Mouse (Mus musculus): ENCODE data around the gene Fancm. TPM values are rescaled to one million over a fixed set of nuclear protein-coding genes. Genes with fewer than 3 reads are reported as not detected.
"Not testable (repeated sequence)": the region's sequence is repeated elsewhere in the genome, so short reads cannot be mapped to it uniquely, and the experiment has no call there.

The Fancm gene
- polyA plus RNA-seq, 1 experiment from 2014 or later: 13.3 TPM

DNA sequence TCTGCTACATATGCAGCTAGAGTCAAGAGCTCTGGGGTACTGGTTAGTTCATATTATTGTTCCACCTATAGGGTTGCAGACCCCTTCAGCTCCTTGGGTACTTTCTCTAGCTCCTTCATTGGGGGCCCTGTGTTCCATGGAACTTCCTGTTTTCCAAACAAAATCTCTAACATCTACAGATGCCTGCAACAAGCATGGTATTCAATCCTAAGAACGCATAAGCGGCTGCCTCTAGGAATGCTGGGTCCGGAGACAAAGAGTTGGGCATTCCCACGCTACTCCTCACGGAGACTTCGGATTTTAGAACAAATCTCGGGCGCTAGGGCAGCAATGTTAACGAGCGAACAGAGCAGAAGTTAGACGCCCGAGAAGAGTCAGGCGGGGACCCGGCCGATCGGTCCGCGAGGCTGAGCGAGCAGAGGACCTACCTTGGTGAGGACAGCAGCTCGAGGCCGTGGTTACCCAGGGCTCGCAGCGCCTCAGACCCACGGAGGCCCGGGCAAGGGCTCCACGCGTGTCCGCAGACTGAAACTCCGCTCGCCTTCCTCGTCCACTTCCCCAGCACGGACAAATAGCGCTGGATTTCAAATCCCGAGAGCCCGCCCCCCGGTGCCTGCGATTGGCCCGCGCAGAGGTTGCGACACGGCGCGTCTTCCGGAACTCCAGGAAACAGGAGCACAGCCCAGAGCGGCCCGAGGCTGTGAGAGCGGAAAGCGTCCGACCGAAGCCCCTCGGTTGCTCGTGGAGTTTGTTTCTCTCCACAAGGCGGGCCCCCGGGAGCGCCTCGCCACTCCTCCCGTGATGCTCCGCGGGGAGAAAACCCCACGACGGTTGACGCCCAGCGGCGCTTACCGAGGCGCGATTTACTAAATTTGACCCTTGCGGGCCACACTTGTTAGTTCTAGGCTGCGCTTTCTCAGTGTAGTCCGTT lies 96.9 kb downstream of the Fancm start, which contains the start of gene Mis18bp1:
TSS of gene Mis18bp1 (minus strand) at position 584 of the 931 bp plus-strand sequence.
- H3K36me3 ChIP-seq: peaks cover 14% of the 10 kb centered on the region
- H3K4me1 ChIP-seq: peaks cover 16% of the 10 kb centered on the region
- peaks cover 15% of the 10 kb centered on the region for H3K9me3 ChIP-seq (replicated peaks)
- H3K27ac ChIP-seq (replicated peaks): peak within 1 kb of the TSS; percentile 94
- WGBS: under 1% methylated on average over 70 of the region's 70 CpGs
- peak; percentile 96 for DNase-seq (ENCODE audit: low spot score)
- H3K4me3 ChIP-seq: peak within 1 kb of the TSS; percentile 87
- no peaks in the 10 kb centered on the region for H3K27me3 ChIP-seq (ENCODE audit: low read depth, poor library complexity, severe bottlenecking)

DNA sequence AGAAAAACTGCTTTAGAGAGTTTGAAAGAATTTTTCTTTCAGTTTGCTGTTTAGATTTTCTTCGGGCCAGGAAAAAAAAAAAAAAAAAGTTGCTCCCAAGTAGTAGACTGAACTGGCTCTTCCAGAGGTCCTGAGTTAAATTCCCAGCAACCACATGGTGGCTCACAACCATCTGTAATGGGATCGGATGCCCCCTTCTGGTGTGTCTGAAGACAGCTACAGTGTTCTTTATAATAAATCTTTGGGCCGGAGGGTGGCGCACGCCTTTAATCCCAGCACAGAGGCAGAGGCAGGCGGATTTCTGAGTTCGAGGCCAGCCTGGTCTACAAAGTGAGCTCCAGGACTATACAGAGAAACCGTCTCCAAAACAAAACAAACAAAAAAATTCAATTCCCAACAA lies 97.6 kb downstream of the Fancm start:
- H3K9me3 ChIP-seq (replicated peaks): not testable (repeated sequence)
- 30% methylated on average over 8 of the region's 8 CpGs for WGBS
- DNase-seq (ENCODE audit: low spot score): peak; percentile 26

DNA sequence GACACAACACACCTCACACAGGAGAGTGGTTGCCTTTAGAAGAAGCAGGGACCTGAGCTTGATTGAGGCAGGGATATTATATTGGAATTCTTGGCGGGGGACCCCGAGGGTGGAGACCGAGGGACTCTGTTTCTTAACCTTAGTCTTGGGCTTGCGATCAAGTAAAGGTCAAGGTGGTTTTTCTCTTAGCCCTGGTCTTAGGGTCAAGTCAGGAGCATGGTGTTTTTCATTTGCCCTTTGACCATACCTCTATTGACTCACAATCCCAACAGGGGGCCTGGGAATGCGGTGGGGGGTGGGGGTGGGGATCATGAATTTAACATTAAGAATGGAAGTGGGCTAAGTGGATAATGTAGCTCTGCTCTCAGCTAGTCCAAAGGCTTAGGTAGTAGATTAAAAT lies 98.3 kb downstream of the Fancm start:
- Histone ChIP-seq H3K4me1 (peaks cover 16% of the 10 kb centered on the region), H3K27ac (replicated peaks) (no peak overlapping the region), H3K27me3 (ENCODE audit: low read depth, poor library complexity, severe bottlenecking) (no peaks in the 10 kb centered on the region), H3K36me3 (no peaks in the 10 kb centered on the region), H3K4me3 (peak overlapping the region; percentile 87; the same call in 1 of the 2 replicates), H3K9me3 (replicated peaks) (peaks cover under 1% of the 10 kb centered on the region; the same call in 1 of the 2 replicates)
- 84% methylated on average over 5 of the region's 5 CpGs for WGBS
- no peak for DNase-seq (ENCODE audit: low spot score)

More for the DNA sequence above, 97.6 kb downstream of the Fancm start:
- not testable (repeated sequence) for H3K36me3 ChIP-seq; H3K27me3 ChIP-seq (ENCODE audit: low read depth, poor library complexity, severe bottlenecking)
- H3K4me3 ChIP-seq: peak overlapping the region; percentile 87
- H3K27ac ChIP-seq (replicated peaks): peak overlapping the region; percentile 94
- peaks cover 16% of the 10 kb centered on the region for H3K4me1 ChIP-seq

Other genes starting within 250 kb of the Fancm start
- 2.1 and 2.4 TPM in 2 replicates for gene Gm527, start 157.7 kb upstream of the Fancm start, polyA plus RNA-seq (2016; fragmentation: Nextera tagmentation; extraction: Ambion mirVana)
- 10.6 and 14.4 TPM in 2 replicates for gene Klhl28, start 110.1 kb upstream of the Fancm start, polyA plus RNA-seq (2016; fragmentation: Nextera tagmentation; extraction: Ambion mirVana)
- 25.8 and 28.2 TPM in 2 replicates for gene Togaram1, start 109.8 kb upstream of the Fancm start, polyA plus RNA-seq (2016; fragmentation: Nextera tagmentation; extraction: Ambion mirVana)
- 59.5 and 61.8 TPM in 2 replicates for gene Prpf39, start 39.3 kb upstream of the Fancm start, polyA plus RNA-seq (2016; fragmentation: Nextera tagmentation; extraction: Ambion mirVana)
- gene Fkbp3, start 1.6 kb upstream of the Fancm start, polyA plus RNA-seq (2016; fragmentation: Nextera tagmentation; extraction: Ambion mirVana): 718 and 827 TPM in 2 replicates
- gene Mis18bp1, start 97.0 kb downstream of the Fancm start, polyA plus RNA-seq (2016; fragmentation: Nextera tagmentation; extraction: Ambion mirVana): 86.3 and 86.9 TPM in 2 replicates
- not detected in 2 replicates for gene Wdr20rt, start 149.9 kb downstream of the Fancm start, polyA plus RNA-seq (2016; fragmentation: Nextera tagmentation; extraction: Ambion mirVana)

All from midbrain, embryonic 10.5 days (tissue).